Mouse (Mus musculus): ENCODE results near the gene Epha1.

Gene Epha1

GRCm38 (mm10) chr6:42372816-42373547 is at the start of gene Epha1:
TSS of gene Epha1 (minus strand) at chr6:42373268.
- peak; percentile 84 for DNase-seq (ENCODE audit: low spot score)

- no peak for DNase-seq (ENCODE audit: low spot score)
Observed at GRCm38 (mm10) chr6:42421439-42421838, 48.4 kb upstream of the Epha1 start.

GRCm38 (mm10) chr6:42419443-42419842 is 46.4 kb upstream of the Epha1 start:
- DNase-seq (ENCODE audit: low spot score): no peak

- no peak for DNase-seq (ENCODE audit: low spot score)
Observed at GRCm38 (mm10) chr6:42405134-42405533, 32.1 kb upstream of the Epha1 start, which contains the start of gene Tas2r135. TSS of gene Tas2r135 (plus strand) at chr6:42405434.

GRCm38 (mm10) chr6:42399938-42400337 is 26.9 kb upstream of the Epha1 start, which contains the start of gene Tas2r143:
TSS of gene Tas2r143 (plus strand) at chr6:42400238.
- no peak for DNase-seq (ENCODE audit: low spot score)

GRCm38 (mm10) chr6:42398998-42399397 is 25.9 kb upstream of the Epha1 start:
- DNase-seq (ENCODE audit: low spot score): no peak

- DNase-seq (ENCODE audit: low spot score): no peak
Observed at GRCm38 (mm10) chr6:42398285-42398684, 25.2 kb upstream of the Epha1 start.

- no peak for DNase-seq (ENCODE audit: low spot score)
Observed at GRCm38 (mm10) chr6:42397041-42397657, 24.1 kb upstream of the Epha1 start.

GRCm38 (mm10) chr6:42395960-42396809 is 23.1 kb upstream of the Epha1 start:
- DNase-seq (ENCODE audit: low spot score): no peak

- DNase-seq (ENCODE audit: low spot score): no peak
Observed at GRCm38 (mm10) chr6:42391796-42392330, 18.8 kb upstream of the Epha1 start.

GRCm38 (mm10) chr6:42385635-42386034 is 12.6 kb upstream of the Epha1 start:
- DNase-seq (ENCODE audit: low spot score): no peak

GRCm38 (mm10) chr6:42383360-42383759 is 10.3 kb upstream of the Epha1 start:
- no peak for DNase-seq (ENCODE audit: low spot score)

GRCm38 (mm10) chr6:42381916-42382381 is 8.9 kb upstream of the Epha1 start:
- DNase-seq (ENCODE audit: low spot score): no peak

GRCm38 (mm10) chr6:42381221-42381620 is 8.2 kb upstream of the Epha1 start:
- no peak for DNase-seq (ENCODE audit: low spot score)

GRCm38 (mm10) chr6:42380416-42381144 is 7.5 kb upstream of the Epha1 start:
- peak; percentile 79 for DNase-seq (ENCODE audit: low spot score)

- no peak for DNase-seq (ENCODE audit: low spot score)
Observed at GRCm38 (mm10) chr6:42379551-42379950, 6.5 kb upstream of the Epha1 start.

- no peak for DNase-seq (ENCODE audit: low spot score)
Observed at GRCm38 (mm10) chr6:42377280-42377679, 4.2 kb upstream of the Epha1 start.

GRCm38 (mm10) chr6:42376504-42377019 is 3.5 kb upstream of the Epha1 start:
- no peak for DNase-seq (ENCODE audit: low spot score)

- no peak for DNase-seq (ENCODE audit: low spot score)
Observed at GRCm38 (mm10) chr6:42376016-42376415, 2.9 kb upstream of the Epha1 start.

GRCm38 (mm10) chr6:42375131-42375530 is 2.1 kb upstream of the Epha1 start:
- no peak for DNase-seq (ENCODE audit: low spot score)

GRCm38 (mm10) chr6:42374701-42375100 is 1.6 kb upstream of the Epha1 start:
- DNase-seq (ENCODE audit: low spot score): no peak
